Mouse (Mus musculus) hindbrain, embryonic 16.5 days (tissue): Measurements from ENCODE around the gene Adad2. TPM values are rescaled to one million over a fixed set of nuclear protein-coding genes. Genes with fewer than 3 reads are reported as not detected.

ENCODE experiments used
- ATAC-seq: fragments of 200-750 bp; cut with Nextera tagmentation; 2 replicates; pipeline ENCODE4 v1.8.0; 2017; ENCODE audit warnings: moderate TSS enrichment, moderate library complexity
- H3K27ac ChIP-seq: fragments of 300-500 bp; sonication (generic); 2 replicates; pipeline ENCODE4 v1.5.1; 2014; ENCODE audit warnings: low read depth, mild to moderate bottlenecking, control low read depth, low read length, moderate library complexity
- H3K27me3 ChIP-seq: fragments of 300-500 bp; sonication (generic); replicated peaks from 2 replicates; pipeline ENCODE4 v1.6.1; 2014; ENCODE audit warnings: low read length; ENCODE audit not compliant: control insufficient read depth, insufficient read depth
- H3K36me3 ChIP-seq: fragments of 300-500 bp; sonication (generic); 2 replicates; pipeline ENCODE4 v1.6.1; 2014; ENCODE audit warnings: mild to moderate bottlenecking, low read length, moderate library complexity, mixed read lengths; ENCODE audit not compliant: control insufficient read depth, insufficient read depth
- H3K4me1 ChIP-seq: fragments of 300-500 bp; sonication (generic); 2 replicates; pipeline ENCODE4 v1.6.1; 2014; ENCODE audit warnings: low read depth, low read length; ENCODE audit not compliant: control insufficient read depth, insufficient read depth
- H3K4me2 ChIP-seq: fragments of 300-500 bp; sonication (generic); 2 replicates; pipeline ENCODE4 v1.6.1; 2014; ENCODE audit warnings: mild to moderate bottlenecking, low read length, control low read depth, moderate library complexity
- H3K4me3 ChIP-seq: fragments of 300-500 bp; sonication (generic); 2 replicates; pipeline ENCODE4 v1.5.1; 2014; ENCODE audit warnings: mild to moderate bottlenecking, low read length, control low read depth, moderate library complexity
- H3K9ac ChIP-seq: fragments of 300-500 bp; sonication (generic); 2 replicates; pipeline ENCODE4 v1.6.1; 2014; ENCODE audit warnings: low read depth, mild to moderate bottlenecking, control low read depth, low read length, moderate library complexity
- H3K9me3 ChIP-seq: fragments of 300-500 bp; sonication (generic); 2 replicates; pipeline ENCODE4 v1.6.1; 2014; ENCODE audit warnings: mild to moderate bottlenecking, low read length, moderate library complexity; ENCODE audit not compliant: control insufficient read depth
- WGBS: fragments of 180-500 bp; shearing (Covaris S2); extraction: QIAGEN DNeasy Blood & Tissue Kit; methylation state at CpG from one replicate; pipeline ENCODE4 v1.1.7; 2014; 5-methylcytosine and 5-hydroxymethylcytosine counted together
- polyA plus RNA-seq: library from polyadenylated mRNA; unstranded; fragments of >200 nt; fragmentation: Nextera tagmentation; extraction: Ambion mirVana; gene quantifications from 2 replicates; pipeline ENCODE4 v1.2.1, GENCODE M21; 2015

Adad2 gene
- polyA plus RNA-seq, 1 experiment from 2014 or later = 0.23 TPM

GRCm38 (mm10) chr8:119575366-119575726 is 37.2 kb upstream of the Adad2 start:
- no peak overlapping the region for H3K27ac ChIP-seq
- 1% methylated on average over 16 of the region's 16 CpGs for WGBS
- no peaks in the 10 kb centered on the region for H3K36me3 ChIP-seq
- no peak; the same call in 1 of the 2 replicates for ATAC-seq
- H3K4me1 ChIP-seq = peaks cover 12% of the 10 kb centered on the region
- peaks cover 6% of the 10 kb centered on the region; the same call in 1 of the 2 replicates for H3K27me3 ChIP-seq
- H3K4me2 ChIP-seq = peak overlapping the region; percentile 68
- H3K9me3 ChIP-seq = no peaks in the 10 kb centered on the region
- H3K9ac ChIP-seq = peak overlapping the region; percentile 88
- H3K4me3 ChIP-seq = peak overlapping the region; percentile 88

- Histone ChIP-seq H3K4me2 (no peak overlapping the region), H3K27me3 (peaks cover 6% of the 10 kb centered on the region; the same call in 1 of the 2 replicates), H3K4me1 (peaks cover 4% of the 10 kb centered on the region), H3K27ac (no peak overlapping the region), H3K9ac (no peak overlapping the region), H3K36me3 (no peaks in the 10 kb centered on the region), H3K4me3 (no peak overlapping the region), H3K9me3 (no peaks in the 10 kb centered on the region)
- ATAC-seq = no peak
- WGBS = 41% methylated on average over 13 of the region's 13 CpGs
These were observed 33.5 kb upstream of the Adad2 start for GRCm38 (mm10) chr8:119579096-119579495.

- ATAC-seq = no peak
- Histone ChIP-seq H3K27ac (no peak overlapping the region), H3K9ac (no peak overlapping the region), H3K4me2 (no peak overlapping the region), H3K4me1 (peaks cover 1% of the 10 kb centered on the region; the same call in 1 of the 2 replicates), H3K27me3 (peaks cover 6% of the 10 kb centered on the region; the same call in 1 of the 2 replicates), H3K9me3 (no peaks in the 10 kb centered on the region), H3K4me3 (no peak overlapping the region), H3K36me3 (no peaks in the 10 kb centered on the region)
- 77% methylated on average over 5 of the region's 5 CpGs for WGBS
These were observed 31.9 kb upstream of the Adad2 start for GRCm38 (mm10) chr8:119580441-119581161.

GRCm38 (mm10) chr8:119585901-119586300 is 26.6 kb upstream of the Adad2 start:
- H3K4me1 ChIP-seq = no peaks in the 10 kb centered on the region; the same call in 1 of the 2 replicates

GRCm38 (mm10) chr8:119588321-119588720 is 24.2 kb upstream of the Adad2 start:
- 66% methylated on average over 4 of the region's 4 CpGs for WGBS
- no peak for ATAC-seq
- H3K9ac ChIP-seq = no peak overlapping the region
- H3K4me1 ChIP-seq = no peaks in the 10 kb centered on the region; the same call in 1 of the 2 replicates
- H3K27me3 ChIP-seq = no peaks in the 10 kb centered on the region
- H3K36me3 ChIP-seq = no peaks in the 10 kb centered on the region
- H3K27ac ChIP-seq = no peak overlapping the region
- H3K4me3 ChIP-seq = no peak overlapping the region
- H3K4me2 ChIP-seq = no peak overlapping the region
- no peaks in the 10 kb centered on the region for H3K9me3 ChIP-seq

More at GRCm38 (mm10) chr8:119585901-119586300, 26.6 kb upstream of the Adad2 start:
- WGBS = 29% methylated on average over 19 of the region's 24 CpGs
- Histone ChIP-seq H3K27ac (no peak overlapping the region), H3K36me3 (no peaks in the 10 kb centered on the region), H3K27me3 (no peaks in the 10 kb centered on the region), H3K9me3 (no peaks in the 10 kb centered on the region), H3K9ac (peak overlapping the region; percentile 9; the same call in 1 of the 2 replicates), H3K4me3 (peak overlapping the region; percentile 26), H3K4me2 (peak overlapping the region; percentile 57)
- no peak for ATAC-seq

- no peak overlapping the region for H3K4me3 ChIP-seq
- H3K36me3 ChIP-seq = no peaks in the 10 kb centered on the region
- no peak overlapping the region for H3K9ac ChIP-seq
- no peaks in the 10 kb centered on the region; the same call in 1 of the 2 replicates for H3K4me1 ChIP-seq
- 20% methylated on average over 10 of the region's 10 CpGs for WGBS
- no peak overlapping the region for H3K4me2 ChIP-seq
- no peaks in the 10 kb centered on the region for H3K27me3 ChIP-seq
- ATAC-seq = no peak
- no peak overlapping the region for H3K27ac ChIP-seq
- no peaks in the 10 kb centered on the region for H3K9me3 ChIP-seq
These were observed 23.7 kb upstream of the Adad2 start for GRCm38 (mm10) chr8:119588844-119589243.

- no peaks in the 10 kb centered on the region for H3K9me3 ChIP-seq
- no peak overlapping the region for H3K4me3 ChIP-seq
- H3K9ac ChIP-seq = no peak overlapping the region
- H3K4me1 ChIP-seq = no peaks in the 10 kb centered on the region; the same call in 1 of the 2 replicates
- WGBS = 85% methylated on average over 14 of the region's 14 CpGs
- no peaks in the 10 kb centered on the region for H3K36me3 ChIP-seq
- no peak for ATAC-seq
- H3K4me2 ChIP-seq = no peak overlapping the region
- H3K27me3 ChIP-seq = no peaks in the 10 kb centered on the region
- H3K27ac ChIP-seq = no peak overlapping the region
These were observed 22.2 kb upstream of the Adad2 start for GRCm38 (mm10) chr8:119590348-119590747.

- no peaks in the 10 kb centered on the region for H3K27me3 ChIP-seq
- no peak for ATAC-seq
- 92% methylated on average over 7 of the region's 7 CpGs for WGBS
- no peaks in the 10 kb centered on the region for H3K9me3 ChIP-seq
- no peaks in the 10 kb centered on the region for H3K36me3 ChIP-seq
- H3K4me1 ChIP-seq = no peaks in the 10 kb centered on the region
- no peak overlapping the region for H3K4me3 ChIP-seq
- no peak overlapping the region for H3K4me2 ChIP-seq
- H3K9ac ChIP-seq = no peak overlapping the region
- no peak overlapping the region for H3K27ac ChIP-seq
These were observed 21.1 kb upstream of the Adad2 start for GRCm38 (mm10) chr8:119591456-119591855.

GRCm38 (mm10) chr8:119603771-119604170 is 8.8 kb upstream of the Adad2 start:
- no peak overlapping the region for H3K4me3 ChIP-seq
- no peaks in the 10 kb centered on the region for H3K9me3 ChIP-seq
- no peak for ATAC-seq
- no peak overlapping the region; the same call in 1 of the 2 replicates for H3K9ac ChIP-seq
- H3K27ac ChIP-seq = no peak overlapping the region
- peaks cover 23% of the 10 kb centered on the region for H3K36me3 ChIP-seq
- 94% methylated on average over 4 of the region's 4 CpGs for WGBS
- peak overlapping the region; percentile 88 for H3K4me2 ChIP-seq
- H3K27me3 ChIP-seq = no peaks in the 10 kb centered on the region
- peaks cover 13% of the 10 kb centered on the region for H3K4me1 ChIP-seq
